Mouse (Mus musculus) cerebellum, adult 11 months (tissue): ENCODE measurements around the gene Plekho2.

Experiments
- DNase-seq: peaks from one replicate; pipeline ENCODE4 v3.0.0; 2022

Plekho2 gene

GRCm38 (mm10) chr9:65523611-65524364 lies 56.1 kb downstream of the Plekho2 start:
- DNase-seq: peak; percentile 61

GRCm38 (mm10) chr9:65520505-65520876 lies 59.3 kb downstream of the Plekho2 start:
- no peak for DNase-seq

GRCm38 (mm10) chr9:65519807-65520504 lies 59.9 kb downstream of the Plekho2 start, which contains the start of gene Ankdd1a:
Ankdd1a (minus strand) TSS chr9:65520193.
- DNase-seq: peak; percentile 38

DNA sequence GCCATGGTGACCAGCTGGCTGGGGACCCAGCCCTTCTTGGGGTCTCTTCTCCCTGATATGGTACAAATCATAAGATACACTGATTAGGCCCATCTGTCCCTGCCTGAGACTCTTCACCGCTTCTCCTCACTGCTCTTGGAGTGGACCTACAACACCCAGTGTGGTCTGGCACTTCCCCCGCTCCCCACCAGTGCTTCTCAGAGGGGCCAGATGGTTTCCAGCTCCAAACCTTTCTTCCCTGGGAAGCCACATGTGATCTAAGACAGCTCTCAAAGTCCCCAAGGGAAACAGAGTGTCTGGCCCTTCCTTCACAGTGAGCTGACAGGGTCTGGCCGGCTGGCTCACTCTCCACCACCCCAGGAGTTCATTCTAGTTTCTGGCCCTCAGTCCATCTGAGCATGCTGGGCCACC lies 65.0 kb downstream of the Plekho2 start:
- DNase-seq: peak; percentile 55

DNA sequence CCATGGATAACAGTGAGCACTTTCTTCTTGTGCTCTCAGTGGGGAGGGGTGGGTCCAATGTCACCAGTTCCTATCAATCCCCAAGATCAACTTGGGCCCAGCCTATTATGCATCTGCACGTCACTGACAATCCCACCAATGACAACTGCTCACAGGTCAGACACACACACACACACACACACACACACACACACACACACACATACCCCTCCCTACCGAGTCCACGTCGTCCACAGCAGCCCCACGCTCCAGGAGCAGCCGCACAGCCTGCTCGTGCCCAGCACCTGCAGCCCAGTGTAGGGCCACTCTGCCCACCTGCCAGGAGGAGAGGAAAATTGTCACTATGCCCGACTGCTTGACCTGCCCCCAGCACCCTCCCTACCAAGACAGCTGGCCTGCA lies 65.4 kb downstream of the Plekho2 start:
- DNase-seq: no peak

DNA sequence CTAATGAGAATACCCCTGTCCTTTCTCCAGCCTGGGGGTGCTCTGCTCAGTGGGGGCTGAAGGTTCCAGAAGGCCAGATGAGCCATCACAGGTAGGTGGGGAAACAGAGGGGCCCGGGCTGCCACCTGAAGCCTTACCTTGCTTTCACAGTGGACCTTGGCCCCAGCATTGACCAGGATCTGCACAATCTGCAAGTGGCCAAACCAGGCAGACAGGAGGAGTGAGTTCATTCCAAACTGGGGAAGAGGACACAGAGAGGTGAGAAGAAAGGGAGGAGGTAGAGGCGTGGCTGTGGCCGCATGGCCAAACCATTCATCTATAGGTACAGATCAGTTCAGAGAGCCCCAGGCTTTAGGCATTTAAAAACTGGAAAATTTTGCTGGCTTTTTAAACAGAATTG lies 67.3 kb downstream of the Plekho2 start:
- DNase-seq: no peak

- no peak for DNase-seq
Observed at GRCm38 (mm10) chr9:65508449-65508848, 71.4 kb downstream of the Plekho2 start.

DNA sequence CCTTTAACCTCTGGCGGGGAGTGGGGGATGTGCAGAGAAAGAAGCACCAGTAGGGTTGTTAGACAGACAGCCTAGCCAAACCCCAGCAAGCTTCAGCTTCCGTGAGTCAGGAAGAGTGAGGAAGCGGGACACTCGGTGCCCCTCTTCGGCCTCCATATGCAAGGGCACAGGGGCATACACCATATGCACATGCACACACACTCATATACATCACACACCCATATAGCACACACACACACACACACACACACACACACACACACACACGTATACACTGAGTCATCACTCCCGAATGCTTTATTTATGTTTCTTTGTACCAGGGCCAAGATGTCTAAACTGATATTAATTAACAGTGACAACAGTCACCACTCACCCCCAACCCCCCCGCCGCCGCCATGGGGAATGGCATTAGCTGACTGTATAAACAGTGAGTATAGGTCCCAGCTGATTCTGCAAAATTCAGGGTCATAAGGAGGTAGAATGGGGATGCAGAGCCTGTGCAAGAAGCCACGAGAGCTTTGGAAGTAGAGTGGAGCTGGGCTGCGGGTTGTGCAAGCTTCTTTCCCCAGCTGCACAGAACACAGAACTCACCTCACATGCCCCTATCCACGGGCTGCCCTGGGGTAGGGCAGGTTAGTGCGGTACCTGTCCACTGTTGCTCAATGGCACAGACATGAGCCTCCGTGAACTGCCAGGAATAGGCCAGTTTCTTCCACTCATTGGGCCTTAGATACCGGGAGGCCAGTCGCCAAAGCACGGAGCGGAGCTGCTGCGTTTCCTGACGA lies 76.9 kb downstream of the Plekho2 start:
- no peak for DNase-seq
